Mouse (Mus musculus): Measurements from ENCODE around the gene Tmem161a. TPM values are rescaled to one million over a fixed set of nuclear protein-coding genes. Genes with fewer than 3 reads are reported as not detected.

Gene Tmem161a
- total and polyA plus RNA-seq, 3 experiments, result 48.5 to 73.6 (median 65.0) TPM

DNA sequence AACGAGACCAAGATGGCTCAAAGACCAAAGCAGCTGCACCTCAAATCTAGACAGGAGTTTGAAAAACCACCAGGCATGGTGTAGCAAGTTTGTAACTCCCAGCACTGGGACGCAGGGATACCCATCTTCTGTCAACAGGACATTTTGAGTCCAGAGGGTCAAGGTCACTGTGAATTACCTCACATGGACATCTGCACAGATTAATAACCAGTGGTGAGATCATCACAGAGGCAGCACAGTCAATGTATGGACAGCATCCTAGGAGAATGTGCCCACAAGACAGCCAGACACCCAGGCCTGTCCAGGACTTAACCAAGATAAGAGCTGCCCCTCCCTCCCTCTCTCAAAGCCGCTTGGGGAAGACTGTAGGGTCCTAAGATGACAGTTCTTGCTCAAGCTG lies 2.0 kb upstream of the Tmem161a start:
- dilution Hi-C loops (cut with MboI; ENCODE audit: extremely low pct_ligation_motif_present, extremely low pct_unique_long_range_greater_than_20kb, low sequenced_read_pairs) (no loop called here), in situ Hi-C loops (cut with MboI; ENCODE audit: low pct_ligation_motif_present, low pct_unique_long_range_greater_than_20kb, low sequenced_read_pairs) (loop anchor here (5.0 kb wide), 1 partner anchor 42 kb away; the partner anchor contains the start of gene Slc25a42)
- peak overlapping the region; percentile 6; the same call in 1 of the 2 replicates for H3K27ac ChIP-seq (ENCODE audit: insufficient read depth, low read depth)
- no peaks in the 10 kb centered on the region for H3K9me3 ChIP-seq (replicated peaks; ENCODE audit: low read length)
- H3K4me3 ChIP-seq (replicated peaks in 1 of 3; ENCODE audit: low read depth in 2 of 3, low read length in 2 of 3, poor library complexity in 1 of 3), result no peak overlapping the region
- H3K9ac ChIP-seq (ENCODE audit: insufficient read depth, low read depth), result no peak overlapping the region
- no peak for DNase-seq (ENCODE audit: extremely low read depth)
- TF ChIP-seq NELFE (IDR thresholded peaks at IDR 0.05; ENCODE audit: low read depth, low read length) (no peak), POLR2AphosphoS2 (IDR thresholded peaks at IDR 0.05; ENCODE audit: low read depth, low read length) (peak; percentile 32), MAZ (IDR thresholded peaks at IDR 0.05; ENCODE audit: low read depth, low read length) (no peak), CHD2 (IDR thresholded peaks at IDR 0.05; ENCODE audit: low read length) (0 out of 2 replicates have a peak, but pooled peaks have one; percentile 14), ZKSCAN1 (IDR thresholded peaks at IDR 0.05; ENCODE audit: borderline replicate concordance, low read depth, low read length) (no peak), ZMIZ1 (IDR thresholded peaks at IDR 0.05; ENCODE audit: low read depth, low read length) (0 out of 2 replicates have a peak, but pooled peaks have one; percentile 16), MAFK (IDR thresholded peaks at IDR 0.05; ENCODE audit: insufficient replicate concordance, low read length) (no peak)
- H3K4me2 ChIP-seq (ENCODE audit: insufficient read depth, low read depth, poor library complexity, severe bottlenecking), result no peak overlapping the region
- H3K36me3 ChIP-seq (replicated peaks in 1 of 2; ENCODE audit: control insufficient read depth in 1 of 2, insufficient read depth in 1 of 2, low read length in 1 of 2), result peaks cover 30 to 43% of the 10 kb centered on the region in 2 experiments
- peaks cover 30 to 86% of the 10 kb centered on the region in 2 experiments for H3K4me1 ChIP-seq (ENCODE audit: control insufficient read depth in 1 of 2, insufficient read depth in 2 of 2)
- peaks cover 13% of the 10 kb centered on the region for H3K79me2 ChIP-seq (replicated peaks; ENCODE audit: control insufficient read depth, extremely low read depth, insufficient read depth, poor library complexity, severe bottlenecking)
- H3K27me3 ChIP-seq (replicated peaks), result no peaks in the 10 kb centered on the region

DNA sequence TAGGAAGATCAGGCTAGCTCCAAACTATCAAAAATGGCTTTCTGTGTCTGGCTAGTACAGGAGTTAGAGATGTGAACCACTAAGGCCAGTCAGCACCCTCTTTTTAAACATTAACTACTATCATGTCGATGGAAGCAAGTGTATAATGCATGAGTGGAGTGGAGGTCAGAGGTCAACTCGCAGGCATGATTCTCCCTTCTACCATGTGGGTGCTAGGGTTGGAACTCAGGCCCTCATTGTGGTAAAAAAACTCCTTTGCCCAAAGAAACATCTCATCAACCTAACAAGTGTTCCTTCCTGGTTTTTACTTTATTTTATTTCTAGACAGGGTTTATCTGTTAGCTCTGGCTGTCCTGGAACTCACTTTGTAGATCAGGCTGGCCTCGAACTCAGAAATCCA lies 1.4 kb upstream of the Tmem161a start:
- peaks cover 24 to 40% of the 10 kb centered on the region in 2 experiments for H3K36me3 ChIP-seq (replicated peaks in 1 of 2; ENCODE audit: control insufficient read depth in 1 of 2, insufficient read depth in 1 of 2, low read length in 1 of 2)
- no peak overlapping the region; the same call in 1 of the 2 replicates for H3K27ac ChIP-seq (ENCODE audit: insufficient read depth, low read depth)
- no peaks in the 10 kb centered on the region for H3K9me3 ChIP-seq (replicated peaks; ENCODE audit: low read length)
- peaks cover 13% of the 10 kb centered on the region for H3K79me2 ChIP-seq (replicated peaks; ENCODE audit: control insufficient read depth, extremely low read depth, insufficient read depth, poor library complexity, severe bottlenecking)
- H3K4me2 ChIP-seq (ENCODE audit: insufficient read depth, low read depth, poor library complexity, severe bottlenecking), result peak overlapping the region; percentile 23; the same call in 1 of the 2 replicates
- H3K4me3 ChIP-seq (replicated peaks in 1 of 3; ENCODE audit: low read depth in 2 of 3, low read length in 2 of 3, poor library complexity in 1 of 3), result no peak overlapping the region
- in situ Hi-C loops (cut with MboI; ENCODE audit: low pct_ligation_motif_present, low pct_unique_long_range_greater_than_20kb, low sequenced_read_pairs), result loop anchor here (5.0 kb wide), 1 partner anchor 42 kb away; the partner anchor contains the start of gene Slc25a42
- DNase-seq (ENCODE audit: extremely low read depth), result no peak
- dilution Hi-C loops (cut with MboI; ENCODE audit: extremely low pct_ligation_motif_present, extremely low pct_unique_long_range_greater_than_20kb, low sequenced_read_pairs), result no loop called here
- H3K9ac ChIP-seq (ENCODE audit: insufficient read depth, low read depth), result no peak overlapping the region
- H3K4me1 ChIP-seq (ENCODE audit: control insufficient read depth in 1 of 2, insufficient read depth in 2 of 2), result peaks cover 24 to 82% of the 10 kb centered on the region in 2 experiments
- no peaks in the 10 kb centered on the region for H3K27me3 ChIP-seq (replicated peaks)
- TF ChIP-seq ZC3H11A (IDR thresholded peaks at IDR 0.05; ENCODE audit: low read depth, low read length) (no peak), POLR2AphosphoS2 (IDR thresholded peaks at IDR 0.05; ENCODE audit: low read depth, low read length) (peak; percentile 84; the same call in 1 of the 2 replicates)

DNA sequence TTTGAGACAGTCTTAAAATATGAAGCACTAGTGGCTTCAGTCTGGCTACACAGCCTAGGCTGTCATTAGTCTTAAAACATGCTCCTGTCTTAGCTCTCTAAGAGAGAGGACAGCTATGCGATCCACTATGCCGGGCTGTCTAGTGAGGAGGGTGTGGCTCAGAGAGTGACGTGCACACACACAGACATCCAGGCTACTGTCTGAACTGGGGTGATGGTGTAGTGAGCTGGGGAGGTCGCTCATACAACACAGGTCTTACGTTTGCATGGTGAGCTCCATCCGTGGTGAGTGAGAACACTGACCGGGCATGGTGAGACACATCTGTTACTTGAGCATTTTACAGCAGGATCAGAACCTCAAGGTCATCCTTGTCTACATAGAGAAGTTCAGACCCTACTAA lies 916 bp upstream of the Tmem161a start:
- dilution Hi-C loops (cut with MboI; ENCODE audit: extremely low pct_ligation_motif_present, extremely low pct_unique_long_range_greater_than_20kb, low sequenced_read_pairs), result no loop called here
- Histone ChIP-seq H3K27ac (ENCODE audit: insufficient read depth, low read depth) (peak overlapping the region; percentile 94), H3K4me2 (ENCODE audit: insufficient read depth, low read depth, poor library complexity, severe bottlenecking) (peak overlapping the region; percentile 76), H3K36me3 (replicated peaks in 1 of 2; ENCODE audit: control insufficient read depth in 1 of 2, insufficient read depth in 1 of 2, low read length in 1 of 2) (peaks cover 19 to 40% of the 10 kb centered on the region in 2 experiments), H3K9ac (ENCODE audit: insufficient read depth, low read depth) (no peak overlapping the region; the same call in 1 of the 2 replicates), H3K4me3 (replicated peaks in 1 of 3; ENCODE audit: low read depth in 2 of 3, low read length in 2 of 3, poor library complexity in 1 of 3) (peak overlapping the region in 2 of 3 experiments; percentile 4 to 18), H3K4me1 (ENCODE audit: control insufficient read depth in 1 of 2, insufficient read depth in 2 of 2) (peaks cover 19 to 81% of the 10 kb centered on the region in 2 experiments), H3K9me3 (replicated peaks; ENCODE audit: low read length) (no peaks in the 10 kb centered on the region), H3K79me2 (replicated peaks; ENCODE audit: control insufficient read depth, extremely low read depth, insufficient read depth, poor library complexity, severe bottlenecking) (peaks cover 13% of the 10 kb centered on the region), H3K27me3 (replicated peaks) (no peaks in the 10 kb centered on the region)
- TF ChIP-seq ETS1 (conservative IDR thresholded peaks at IDR 0.05; ENCODE audit: low read depth, low read length), result no peak
- TF ChIP-seq TCF12 (IDR thresholded peaks at IDR 0.05; ENCODE audit: low read depth, low read length), result peak; percentile 33; the same call in 1 of the 2 replicates
- TF ChIP-seq TBP (conservative IDR thresholded peaks at IDR 0.05; ENCODE audit: low read depth, low read length), result no peak
- no peak for TF ChIP-seq EP300 (IDR thresholded peaks at IDR 0.05; ENCODE audit: low read length)
- TF ChIP-seq POLR2A (IDR thresholded peaks at IDR 0.05; ENCODE audit: low read depth, low read length), result peak; percentile 39
- no peak for TF ChIP-seq MAFK (IDR thresholded peaks at IDR 0.05; ENCODE audit: insufficient replicate concordance, low read length)
- TF ChIP-seq CTCF (conservative IDR thresholded peaks at IDR 0.05 in 1 of 2, IDR thresholded peaks at IDR 0.05 in 1 of 2; ENCODE audit: low read depth in 2 of 2, low read length in 2 of 2), result no peak
- no peak for TF ChIP-seq JUN (IDR thresholded peaks at IDR 0.05; ENCODE audit: insufficient read depth, low read depth, low read length)
- no peak for TF ChIP-seq RAD21 (IDR thresholded peaks at IDR 0.05; ENCODE audit: low read depth, low read length)
- no peak for TF ChIP-seq SIN3A (IDR thresholded peaks at IDR 0.05; ENCODE audit: low read length)
- peak; percentile 5; the same call in 1 of the 2 replicates for TF ChIP-seq POLR2AphosphoS2 (IDR thresholded peaks at IDR 0.05; ENCODE audit: low read depth, low read length)
- 0 out of 2 replicates have a peak, but pooled peaks have one; percentile 29 for TF ChIP-seq MYC (IDR thresholded peaks at IDR 0.05; ENCODE audit: low read depth, low read length)
- DNase-seq (ENCODE audit: extremely low read depth), result peak; percentile 77
- in situ Hi-C loops (cut with MboI; ENCODE audit: low pct_ligation_motif_present, low pct_unique_long_range_greater_than_20kb, low sequenced_read_pairs), result loop anchor here (5.0 kb wide), 1 partner anchor 41 kb away; the partner anchor contains the start of gene Slc25a42
